Mouse (Mus musculus) heart, embryonic 16.5 days (tissue): ENCODE results near the gene Chid1. TPM values are rescaled to one million over a fixed set of nuclear protein-coding genes. Genes with fewer than 3 reads are reported as not detected.

Experiments used
- ATAC-seq: fragments of 200-750 bp; cut with Nextera tagmentation; replicated peaks from 2 replicates; pipeline ENCODE4 v1.8.0; 2017; ENCODE audit warnings: moderate number of reproducible peaks; ENCODE audit not compliant: insufficient read depth, low FRiP score; ENCODE audit errors: extremely low read depth
- H3K27ac ChIP-seq: fragments of 300-500 bp; sonication (generic); 2 replicates; pipeline ENCODE4 v1.5.1; 2014; ENCODE audit warnings: mild to moderate bottlenecking, low read length, control low read depth, moderate library complexity
- H3K27me3 ChIP-seq: fragments of 300-500 bp; sonication (generic); 2 replicates; pipeline ENCODE4 v1.6.1; 2014; ENCODE audit warnings: low read length, mixed read lengths; ENCODE audit not compliant: control insufficient read depth, insufficient read depth
- H3K36me3 ChIP-seq: fragments of 300-500 bp; sonication (generic); 2 replicates; pipeline ENCODE4 v1.6.1; 2014; ENCODE audit not compliant: control insufficient read depth, insufficient read depth
- H3K4me1 ChIP-seq: fragments of 300-500 bp; sonication (generic); 2 replicates; pipeline ENCODE4 v1.6.1; 2014; ENCODE audit warnings: low read length, mixed read lengths; ENCODE audit not compliant: control insufficient read depth, insufficient read depth
- H3K4me2 ChIP-seq: fragments of 300-500 bp; sonication (generic); 2 replicates; pipeline ENCODE4 v1.6.1; 2014; ENCODE audit warnings: low read depth, mild to moderate bottlenecking, control low read depth, low read length
- H3K4me3 ChIP-seq: fragments of 300-500 bp; sonication (generic); 2 replicates; pipeline ENCODE4 v1.5.1; 2014; ENCODE audit warnings: mild to moderate bottlenecking, control low read depth, low read length
- H3K9ac ChIP-seq: fragments of 300-500 bp; sonication (generic); 2 replicates; pipeline ENCODE4 v1.6.1; 2014; ENCODE audit warnings: low read length, control low read depth
- H3K9me3 ChIP-seq: fragments of 300-500 bp; sonication (generic); replicated peaks from 2 replicates; pipeline ENCODE4 v1.6.1; 2016; ENCODE audit warnings: low read length; ENCODE audit not compliant: control insufficient read depth
- WGBS: fragments of 180-500 bp; shearing (Covaris S2); extraction: QIAGEN DNeasy Blood & Tissue Kit; methylation state at CpG from one replicate; pipeline ENCODE4 v1.1.7; 2014; 5-methylcytosine and 5-hydroxymethylcytosine counted together
- polyA plus RNA-seq: library from polyadenylated mRNA; unstranded; fragments of >200 nt; fragmentation: Nextera tagmentation; extraction: Ambion mirVana; gene quantifications from 2 replicates; pipeline ENCODE4 v1.2.1, GENCODE M21; 2015

Chid1 gene
- polyA plus RNA-seq, 1 experiment from 2014 or later: 33.3 TPM

- Histone ChIP-seq H3K4me3 (no peak overlapping the region), H3K27me3 (no peaks in the 10 kb centered on the region), H3K36me3 (no peaks in the 10 kb centered on the region), H3K4me1 (peaks cover 4% of the 10 kb centered on the region; the same call in 1 of the 2 replicates), H3K27ac (no peak overlapping the region), H3K9me3 (no peaks in the 10 kb centered on the region), H3K4me2 (no peak overlapping the region), H3K9ac (no peak overlapping the region)
- 70% methylated on average over 3 of the region's 3 CpGs for WGBS
- ATAC-seq: no peak
Measured at GRCm38 (mm10) chr7:141575481-141575880, 35.8 kb upstream of the Chid1 start.

GRCm38 (mm10) chr7:141574041-141574440, 34.4 kb upstream of the Chid1 start:
- H3K9me3 ChIP-seq: no peaks in the 10 kb centered on the region
- no peak overlapping the region for H3K4me3 ChIP-seq
- WGBS: 47% methylated on average over 3 of the region's 3 CpGs

GRCm38 (mm10) chr7:141570625-141571295, 31.1 kb upstream of the Chid1 start:
- Histone ChIP-seq H3K9ac (no peak overlapping the region), H3K27me3 (no peaks in the 10 kb centered on the region), H3K4me2 (no peak overlapping the region), H3K4me3 (no peak overlapping the region), H3K27ac (no peak overlapping the region), H3K9me3 (no peaks in the 10 kb centered on the region), H3K36me3 (no peaks in the 10 kb centered on the region), H3K4me1 (peaks cover 2% of the 10 kb centered on the region; the same call in 1 of the 2 replicates)
- WGBS: 85% methylated on average over 4 of the region's 4 CpGs
- no peak for ATAC-seq

More at GRCm38 (mm10) chr7:141574041-141574440, 34.4 kb upstream of the Chid1 start:
- Histone ChIP-seq H3K36me3 (no peaks in the 10 kb centered on the region), H3K27ac (no peak overlapping the region), H3K27me3 (no peaks in the 10 kb centered on the region), H3K4me1 (peaks cover 6% of the 10 kb centered on the region; the same call in 1 of the 2 replicates), H3K4me2 (no peak overlapping the region), H3K9ac (no peak overlapping the region)
- ATAC-seq: no peak

- H3K4me3 ChIP-seq: no peak overlapping the region
- no peaks in the 10 kb centered on the region for H3K27me3 ChIP-seq
- ATAC-seq: no peak
- no peak overlapping the region for H3K9ac ChIP-seq
- no peak overlapping the region for H3K27ac ChIP-seq
- H3K4me2 ChIP-seq: no peak overlapping the region
- H3K36me3 ChIP-seq: no peaks in the 10 kb centered on the region
- H3K4me1 ChIP-seq: peaks cover 2% of the 10 kb centered on the region; the same call in 1 of the 2 replicates
- WGBS: 93% methylated on average over 3 of the region's 3 CpGs
- no peaks in the 10 kb centered on the region for H3K9me3 ChIP-seq
Measured at GRCm38 (mm10) chr7:141569916-141570315, 30.3 kb upstream of the Chid1 start.

GRCm38 (mm10) chr7:141569283-141569803, 29.7 kb upstream of the Chid1 start:
- H3K9me3 ChIP-seq: no peaks in the 10 kb centered on the region

GRCm38 (mm10) chr7:141566587-141566986, 26.9 kb upstream of the Chid1 start:
- Histone ChIP-seq H3K9ac (no peak overlapping the region), H3K36me3 (no peaks in the 10 kb centered on the region), H3K27me3 (no peaks in the 10 kb centered on the region), H3K4me3 (no peak overlapping the region), H3K4me1 (peaks cover 19% of the 10 kb centered on the region), H3K9me3 (no peaks in the 10 kb centered on the region), H3K4me2 (no peak overlapping the region), H3K27ac (no peak overlapping the region)
- 75% methylated on average over 7 of the region's 7 CpGs for WGBS
- no peak for ATAC-seq

More at GRCm38 (mm10) chr7:141569283-141569803, 29.7 kb upstream of the Chid1 start:
- peaks cover 8% of the 10 kb centered on the region; the same call in 1 of the 2 replicates for H3K4me1 ChIP-seq
- WGBS: 86% methylated on average over 9 of the region's 9 CpGs
- H3K36me3 ChIP-seq: no peaks in the 10 kb centered on the region
- no peak overlapping the region for H3K4me2 ChIP-seq
- no peak for ATAC-seq
- H3K4me3 ChIP-seq: no peak overlapping the region
- H3K9ac ChIP-seq: no peak overlapping the region
- H3K27me3 ChIP-seq: no peaks in the 10 kb centered on the region
- no peak overlapping the region for H3K27ac ChIP-seq

GRCm38 (mm10) chr7:141564561-141564960, 24.9 kb upstream of the Chid1 start:
- WGBS: 59% methylated on average over 7 of the region's 7 CpGs
- Histone ChIP-seq H3K4me1 (peaks cover 22% of the 10 kb centered on the region), H3K4me2 (no peak overlapping the region), H3K9me3 (no peaks in the 10 kb centered on the region), H3K27ac (no peak overlapping the region), H3K4me3 (no peak overlapping the region), H3K27me3 (no peaks in the 10 kb centered on the region), H3K9ac (peak overlapping the region; percentile 22; the same call in 1 of the 2 replicates), H3K36me3 (no peaks in the 10 kb centered on the region)
- no peak for ATAC-seq

- Histone ChIP-seq H3K27ac (peak overlapping the region; percentile 78), H3K9ac (peak overlapping the region; percentile 94), H3K27me3 (no peaks in the 10 kb centered on the region), H3K4me3 (peak overlapping the region; percentile 77), H3K4me2 (peak overlapping the region; percentile 94), H3K9me3 (no peaks in the 10 kb centered on the region), H3K36me3 (no peaks in the 10 kb centered on the region), H3K4me1 (peaks cover 22% of the 10 kb centered on the region)
- 3% methylated on average over 21 of the region's 21 CpGs for WGBS
- peak; percentile 5; the same call in 1 of the 2 replicates for ATAC-seq
Measured at GRCm38 (mm10) chr7:141562852-141563427, 23.3 kb upstream of the Chid1 start.

GRCm38 (mm10) chr7:141562421-141562851, 22.8 kb upstream of the Chid1 start:
- Histone ChIP-seq H3K27ac (peak overlapping the region; percentile 78), H3K9me3 (no peaks in the 10 kb centered on the region), H3K9ac (peak overlapping the region; percentile 94), H3K36me3 (no peaks in the 10 kb centered on the region), H3K4me1 (peaks cover 22% of the 10 kb centered on the region), H3K4me2 (peak overlapping the region; percentile 94), H3K27me3 (no peaks in the 10 kb centered on the region), H3K4me3 (peak overlapping the region; percentile 77)
- peak; percentile 12 for ATAC-seq
- WGBS: under 1% methylated on average over 33 of the region's 33 CpGs
